Mouse (Mus musculus): Measurements from ENCODE around the gene Sirt7. TPM values are rescaled to one million over a fixed set of nuclear protein-coding genes. Genes with fewer than 3 reads are reported as not detected.

Sirt7 gene
- polyA plus RNA-seq (2015; fragmentation: Nextera tagmentation; extraction: Ambion mirVana) = 27.3 and 28.0 TPM in 2 replicates

DNA sequence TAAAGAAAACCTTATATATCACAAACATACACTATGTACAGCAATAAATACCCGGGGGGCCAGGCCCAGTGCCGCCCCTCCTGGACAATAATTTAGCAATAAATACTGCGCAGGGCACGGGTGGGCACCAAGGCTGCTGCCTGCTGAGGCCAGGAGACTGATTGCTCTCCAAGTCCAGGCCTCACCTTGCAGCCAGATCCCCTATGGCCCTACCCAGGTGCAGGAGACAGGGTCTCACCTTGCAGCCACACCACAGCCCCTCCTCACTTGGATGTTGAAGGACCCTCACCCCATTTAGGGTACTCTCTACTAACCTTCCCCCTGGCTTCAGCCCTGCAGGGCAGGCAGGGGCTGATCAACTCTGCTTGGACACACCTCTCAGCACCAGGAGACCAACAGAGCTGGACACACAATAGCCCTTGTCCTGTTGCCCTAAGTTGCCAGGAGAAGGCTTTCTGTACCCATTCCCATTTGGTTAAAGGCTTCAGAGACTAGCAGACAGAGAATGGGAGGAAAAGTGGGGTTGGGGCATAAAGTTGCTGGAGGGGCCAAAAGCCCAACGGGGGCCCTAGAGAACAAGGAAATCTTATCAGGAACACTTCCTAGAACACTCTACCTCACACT, at the start of gene Sirt7:
Gene Sirt7 (minus strand): TSS at position 89 of the 624 bp plus-strand sequence.
- Histone ChIP-seq H3K27me3 (ENCODE audit: control insufficient read depth, insufficient read depth, low read depth, low read length) (no peaks in the 10 kb centered on the region), H3K36me3 (ENCODE audit: control insufficient read depth, insufficient read depth) (peaks cover 32% of the 10 kb centered on the region), H3K4me1 (ENCODE audit: control insufficient read depth, low read depth, low read length) (peaks cover 57% of the 10 kb centered on the region), H3K27ac (ENCODE audit: low read length) (peak within 1 kb of the TSS; percentile 92), H3K4me2 (ENCODE audit: low read depth, low read length) (peak within 1 kb of the TSS; percentile 79), H3K9me3 (replicated peaks; ENCODE audit: control insufficient read depth, low read length) (no peaks in the 10 kb centered on the region), H3K4me3 (ENCODE audit: low read depth, low read length) (peak within 1 kb of the TSS; percentile 90), H3K9ac (ENCODE audit: low read depth, low read length) (peak within 1 kb of the TSS; percentile 91)
- 9% methylated on average over 5 of the region's 5 CpGs for WGBS (ENCODE audit: insufficient replicate concordance)
- no peak for ATAC-seq (ENCODE audit: low read depth)

- Histone ChIP-seq H3K9me3 (replicated peaks; ENCODE audit: control insufficient read depth, low read length) (no peaks in the 10 kb centered on the region), H3K4me1 (ENCODE audit: control insufficient read depth, low read depth, low read length) (peaks cover 14% of the 10 kb centered on the region), H3K27ac (ENCODE audit: low read length) (peak overlapping the region; percentile 64), H3K4me3 (ENCODE audit: low read depth, low read length) (peak overlapping the region; percentile 83), H3K9ac (ENCODE audit: low read depth, low read length) (peak overlapping the region; percentile 79), H3K36me3 (ENCODE audit: control insufficient read depth, insufficient read depth) (no peaks in the 10 kb centered on the region), H3K4me2 (ENCODE audit: low read depth, low read length) (peak overlapping the region; percentile 75), H3K27me3 (ENCODE audit: control insufficient read depth, insufficient read depth, low read depth, low read length) (no peaks in the 10 kb centered on the region)
- WGBS (ENCODE audit: insufficient replicate concordance) = 22% methylated on average over 12 of the region's 12 CpGs
- peak; percentile 2; the same call in 1 of the 2 replicates for ATAC-seq (ENCODE audit: low read depth)
Measured at GRCm38 (mm10) chr11:120673594-120674122, 48.6 kb upstream of the Sirt7 start.

DNA sequence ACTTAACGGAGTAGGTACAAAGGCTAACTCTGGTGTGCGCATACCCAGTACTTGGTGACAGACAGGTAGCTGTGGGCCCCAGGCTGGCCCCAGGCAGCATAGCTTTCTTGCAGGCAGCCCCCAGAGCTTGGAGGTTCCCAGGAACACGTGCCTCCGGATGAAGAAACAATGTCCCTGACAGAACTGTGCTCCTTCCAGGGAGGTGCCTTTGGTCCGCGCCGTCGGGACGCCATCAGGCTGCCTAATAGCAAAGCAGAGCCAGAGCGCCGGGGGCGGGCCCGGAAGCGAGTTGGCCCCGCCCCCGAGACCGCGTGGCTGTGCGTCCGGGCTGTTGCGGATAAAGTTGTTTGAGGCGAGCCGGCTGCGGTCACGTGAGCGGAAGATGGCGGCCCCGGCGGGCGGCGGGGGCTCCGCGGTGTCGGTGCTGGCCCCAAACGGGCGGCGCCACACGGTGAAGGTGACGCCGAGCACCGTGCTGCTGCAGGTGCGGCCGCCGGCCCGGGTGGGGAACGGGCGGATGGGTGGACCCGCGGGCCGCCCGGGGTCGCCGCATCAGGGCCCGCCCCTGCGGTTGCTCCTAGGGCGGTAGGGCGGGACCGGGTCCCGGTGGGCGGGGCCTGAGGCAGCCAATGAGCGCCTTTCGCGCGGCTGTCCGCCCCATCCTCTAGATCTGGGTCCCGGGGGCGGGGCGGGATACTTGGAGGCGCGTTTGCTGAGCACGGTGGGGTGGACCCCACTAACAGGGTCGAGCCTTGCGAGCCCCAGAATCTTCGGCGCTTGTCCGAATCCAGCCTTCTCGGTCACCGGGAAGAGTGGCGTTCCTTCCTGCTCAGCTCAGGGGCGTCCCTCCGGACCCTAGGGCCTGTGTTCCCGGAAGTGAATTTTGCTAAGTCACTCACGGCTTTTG, 47.9 kb upstream of the Sirt7 start, which contains the start of gene Aspscr1:
Gene Aspscr1 (plus strand): TSS at position 287 of the 907 bp plus-strand sequence.
- ATAC-seq (ENCODE audit: low read depth) = peak; percentile 96
- WGBS (ENCODE audit: insufficient replicate concordance) = 1% methylated on average over 82 of the region's 83 CpGs
- Histone ChIP-seq H3K36me3 (ENCODE audit: control insufficient read depth, insufficient read depth) (no peaks in the 10 kb centered on the region), H3K9me3 (replicated peaks; ENCODE audit: control insufficient read depth, low read length) (no peaks in the 10 kb centered on the region), H3K4me2 (ENCODE audit: low read depth, low read length) (peak within 1 kb of the TSS; percentile 75), H3K27ac (ENCODE audit: low read length) (peak within 1 kb of the TSS; percentile 64), H3K27me3 (ENCODE audit: control insufficient read depth, insufficient read depth, low read depth, low read length) (no peaks in the 10 kb centered on the region), H3K4me1 (ENCODE audit: control insufficient read depth, low read depth, low read length) (peaks cover 14% of the 10 kb centered on the region), H3K4me3 (ENCODE audit: low read depth, low read length) (peak within 1 kb of the TSS; percentile 83), H3K9ac (ENCODE audit: low read depth, low read length) (peak within 1 kb of the TSS; percentile 79)

GRCm38 (mm10) chr11:120666617-120667016, 41.6 kb upstream of the Sirt7 start:
- Histone ChIP-seq H3K27ac (ENCODE audit: low read length) (no peak overlapping the region), H3K4me1 (ENCODE audit: control insufficient read depth, low read depth, low read length) (no peaks in the 10 kb centered on the region), H3K4me2 (ENCODE audit: low read depth, low read length) (no peak overlapping the region), H3K36me3 (ENCODE audit: control insufficient read depth, insufficient read depth) (no peaks in the 10 kb centered on the region), H3K9me3 (replicated peaks; ENCODE audit: control insufficient read depth, low read length) (no peaks in the 10 kb centered on the region), H3K4me3 (ENCODE audit: low read depth, low read length) (no peak overlapping the region), H3K27me3 (ENCODE audit: control insufficient read depth, insufficient read depth, low read depth, low read length) (peaks cover 33% of the 10 kb centered on the region), H3K9ac (ENCODE audit: low read depth, low read length) (no peak overlapping the region)
- ATAC-seq (ENCODE audit: low read depth) = no peak
- WGBS (ENCODE audit: insufficient replicate concordance) = 29% methylated on average over 3 of the region's 3 CpGs

- H3K9me3 ChIP-seq (replicated peaks; ENCODE audit: control insufficient read depth, low read length) = no peaks in the 10 kb centered on the region
- no peak overlapping the region for H3K4me3 ChIP-seq (ENCODE audit: low read depth, low read length)
- no peak overlapping the region for H3K4me2 ChIP-seq (ENCODE audit: low read depth, low read length)
- H3K27me3 ChIP-seq (ENCODE audit: control insufficient read depth, insufficient read depth, low read depth, low read length) = peaks cover 45% of the 10 kb centered on the region
- ATAC-seq (ENCODE audit: low read depth) = no peak
- 66% methylated on average over 3 of the region's 3 CpGs for WGBS (ENCODE audit: insufficient replicate concordance)
- H3K36me3 ChIP-seq (ENCODE audit: control insufficient read depth, insufficient read depth) = no peaks in the 10 kb centered on the region
- H3K9ac ChIP-seq (ENCODE audit: low read depth, low read length) = no peak overlapping the region
- peaks cover 6% of the 10 kb centered on the region for H3K4me1 ChIP-seq (ENCODE audit: control insufficient read depth, low read depth, low read length)
- no peak overlapping the region for H3K27ac ChIP-seq (ENCODE audit: low read length)
Measured at GRCm38 (mm10) chr11:120665406-120665805, 40.4 kb upstream of the Sirt7 start.

- peaks cover 62% of the 10 kb centered on the region for H3K27me3 ChIP-seq (ENCODE audit: control insufficient read depth, insufficient read depth, low read depth, low read length)
- H3K27ac ChIP-seq (ENCODE audit: low read length) = no peak overlapping the region
- H3K4me2 ChIP-seq (ENCODE audit: low read depth, low read length) = no peak overlapping the region
- WGBS (ENCODE audit: insufficient replicate concordance) = 83% methylated on average over 5 of the region's 5 CpGs
- H3K4me1 ChIP-seq (ENCODE audit: control insufficient read depth, low read depth, low read length) = peaks cover 13% of the 10 kb centered on the region
- H3K4me3 ChIP-seq (ENCODE audit: low read depth, low read length) = no peak overlapping the region
- no peaks in the 10 kb centered on the region for H3K36me3 ChIP-seq (ENCODE audit: control insufficient read depth, insufficient read depth)
- H3K9me3 ChIP-seq (replicated peaks; ENCODE audit: control insufficient read depth, low read length) = no peaks in the 10 kb centered on the region
- no peak overlapping the region for H3K9ac ChIP-seq (ENCODE audit: low read depth, low read length)
- ATAC-seq (ENCODE audit: low read depth) = no peak
Measured at GRCm38 (mm10) chr11:120663714-120664113, 38.7 kb upstream of the Sirt7 start.

GRCm38 (mm10) chr11:120662759-120663158, 37.7 kb upstream of the Sirt7 start:
- Histone ChIP-seq H3K27ac (ENCODE audit: low read length) (no peak overlapping the region), H3K4me1 (ENCODE audit: control insufficient read depth, low read depth, low read length) (peaks cover 13% of the 10 kb centered on the region), H3K4me3 (ENCODE audit: low read depth, low read length) (no peak overlapping the region), H3K27me3 (ENCODE audit: control insufficient read depth, insufficient read depth, low read depth, low read length) (peaks cover 71% of the 10 kb centered on the region), H3K36me3 (ENCODE audit: control insufficient read depth, insufficient read depth) (no peaks in the 10 kb centered on the region), H3K9ac (ENCODE audit: low read depth, low read length) (no peak overlapping the region), H3K9me3 (replicated peaks; ENCODE audit: control insufficient read depth, low read length) (no peaks in the 10 kb centered on the region), H3K4me2 (ENCODE audit: low read depth, low read length) (no peak overlapping the region)
- WGBS (ENCODE audit: insufficient replicate concordance) = 58% methylated on average over 6 of the region's 6 CpGs
- no peak for ATAC-seq (ENCODE audit: low read depth)

GRCm38 (mm10) chr11:120661076-120661460, 36.0 kb upstream of the Sirt7 start, which contains the start of gene Notum:
Gene Notum, minus strand, starts transcription at chr11:120661175.
- 2% methylated on average over 35 of the region's 35 CpGs for WGBS (ENCODE audit: insufficient replicate concordance)
- ATAC-seq (ENCODE audit: low read depth) = no peak
- H3K4me2 ChIP-seq (ENCODE audit: low read depth, low read length) = peak within 1 kb of the TSS; percentile 46
- H3K27ac ChIP-seq (ENCODE audit: low read length) = no peak within 1 kb of the TSS
- H3K9me3 ChIP-seq (replicated peaks; ENCODE audit: control insufficient read depth, low read length) = no peaks in the 10 kb centered on the region
- no peaks in the 10 kb centered on the region for H3K36me3 ChIP-seq (ENCODE audit: control insufficient read depth, insufficient read depth)
- no peak within 1 kb of the TSS for H3K9ac ChIP-seq (ENCODE audit: low read depth, low read length)
- peaks cover 13% of the 10 kb centered on the region for H3K4me1 ChIP-seq (ENCODE audit: control insufficient read depth, low read depth, low read length)
- peaks cover 80% of the 10 kb centered on the region for H3K27me3 ChIP-seq (ENCODE audit: control insufficient read depth, insufficient read depth, low read depth, low read length)
- peak within 1 kb of the TSS; percentile 27 for H3K4me3 ChIP-seq (ENCODE audit: low read depth, low read length)

Measured in liver, embryonic 16.5 days (tissue).